Mouse (Mus musculus): ENCODE measurements around the gene Sf3b4.

Gene Sf3b4

GRCm38 (mm10) chr3:96172197-96173178 lies at the start of gene Sf3b4:
Sf3b4 (plus strand) TSS chr3:96172332.
- peak; percentile 84 to 85 for DNase-seq (ENCODE audit: low spot score in 2 of 2)

GRCm38 (mm10) chr3:96124235-96124634 lies 47.9 kb upstream of the Sf3b4 start:
- no peak for DNase-seq (ENCODE audit: low spot score in 2 of 2)

- DNase-seq (ENCODE audit: low spot score in 2 of 2), result no peak
Observed at GRCm38 (mm10) chr3:96128128-96128527, 44.0 kb upstream of the Sf3b4 start.

- DNase-seq (ENCODE audit: low spot score in 2 of 2), result no peak
Observed at GRCm38 (mm10) chr3:96132478-96132877, 39.7 kb upstream of the Sf3b4 start.

GRCm38 (mm10) chr3:96133327-96133905 lies 38.7 kb upstream of the Sf3b4 start:
- no peak for DNase-seq (ENCODE audit: low spot score in 2 of 2)

GRCm38 (mm10) chr3:96135011-96135410 lies 37.1 kb upstream of the Sf3b4 start:
- DNase-seq (ENCODE audit: low spot score in 2 of 2), result no peak

GRCm38 (mm10) chr3:96147950-96148349 lies 24.2 kb upstream of the Sf3b4 start:
- DNase-seq (ENCODE audit: low spot score in 2 of 2), result peak; percentile 18 to 62

- DNase-seq (ENCODE audit: low spot score in 2 of 2), result no peak
Observed at GRCm38 (mm10) chr3:96151836-96152235, 20.3 kb upstream of the Sf3b4 start.

GRCm38 (mm10) chr3:96152611-96153010 lies 19.5 kb upstream of the Sf3b4 start:
- DNase-seq (ENCODE audit: low spot score in 2 of 2), result no peak

GRCm38 (mm10) chr3:96155501-96155900 lies 16.6 kb upstream of the Sf3b4 start:
- DNase-seq (ENCODE audit: low spot score in 2 of 2), result no peak

- no peak for DNase-seq (ENCODE audit: low spot score in 2 of 2)
Observed at GRCm38 (mm10) chr3:96159820-96160219, 12.3 kb upstream of the Sf3b4 start.

GRCm38 (mm10) chr3:96160222-96160802 lies 11.8 kb upstream of the Sf3b4 start:
- no peak for DNase-seq (ENCODE audit: low spot score in 2 of 2)

- no peak for DNase-seq (ENCODE audit: low spot score in 2 of 2)
Observed at GRCm38 (mm10) chr3:96160803-96161516, 11.2 kb upstream of the Sf3b4 start.

- no peak for DNase-seq (ENCODE audit: low spot score in 2 of 2)
Observed at GRCm38 (mm10) chr3:96161869-96162840, 10.0 kb upstream of the Sf3b4 start, which contains the start of gene Mtmr11. Mtmr11 (plus strand) TSS chr3:96162004.

GRCm38 (mm10) chr3:96163040-96163439 lies 9.1 kb upstream of the Sf3b4 start:
- no peak for DNase-seq (ENCODE audit: low spot score in 2 of 2)

GRCm38 (mm10) chr3:96168466-96169158 lies 3.5 kb upstream of the Sf3b4 start:
- no peak for DNase-seq (ENCODE audit: low spot score in 2 of 2)

- DNase-seq (ENCODE audit: low spot score in 2 of 2), result no peak
Observed at GRCm38 (mm10) chr3:96170276-96170675, 1.9 kb upstream of the Sf3b4 start.

- peak in 1 of 2 experiments; percentile 23 for DNase-seq (ENCODE audit: low spot score in 2 of 2)
Observed at GRCm38 (mm10) chr3:96170976-96171545, 1.1 kb upstream of the Sf3b4 start.

- no peak for DNase-seq (ENCODE audit: low spot score in 2 of 2)
Observed at GRCm38 (mm10) chr3:96171583-96172196, 442 bp upstream of the Sf3b4 start.
